Mouse (Mus musculus) brain, embryonic 14.5 days (tissue): Measurements from ENCODE around the gene Dscaml1. TPM values are rescaled to one million over a fixed set of nuclear protein-coding genes. Genes with fewer than 3 reads are reported as not detected.
A peak's percentile ranks its signal among the peaks of the same experiment; 100 is the strongest.

Experiments
- DNase-seq: peaks from one replicate; pipeline ENCODE4 v3.0.0-alpha.2; 2011; ENCODE audit warnings: low read depth
- CTCF ChIP-seq: fragments of 200-500 bp; IDR thresholded peaks from 2 replicates; pipeline ENCODE4 v1.5.1; 2012; ENCODE audit warnings: inconsistent platforms, mild to moderate bottlenecking, moderate library complexity, borderline replicate concordance; ENCODE audit not compliant: insufficient read depth, insufficient read length; ENCODE audit errors: extremely low read depth
- POLR2A ChIP-seq: fragments of 200-500 bp; IDR thresholded peaks from 2 replicates; pipeline ENCODE4 v1.6.1; 2012; ENCODE audit warnings: mild to moderate bottlenecking, inconsistent platforms, borderline replicate concordance; ENCODE audit not compliant: poor library complexity, insufficient read depth, insufficient read length, severe bottlenecking; ENCODE audit errors: extremely low read depth
- polyA plus RNA-seq: library from polyadenylated mRNA; depleted of rRNA; stranded (reverse); fragments of >200 nt; gene quantifications from 2 replicates; pipeline ENCODE4 v1.2.3, GENCODE M21; 2012

The Dscaml1 gene
- polyA plus RNA-seq, 1 experiment, result 36.8 TPM

DNA sequence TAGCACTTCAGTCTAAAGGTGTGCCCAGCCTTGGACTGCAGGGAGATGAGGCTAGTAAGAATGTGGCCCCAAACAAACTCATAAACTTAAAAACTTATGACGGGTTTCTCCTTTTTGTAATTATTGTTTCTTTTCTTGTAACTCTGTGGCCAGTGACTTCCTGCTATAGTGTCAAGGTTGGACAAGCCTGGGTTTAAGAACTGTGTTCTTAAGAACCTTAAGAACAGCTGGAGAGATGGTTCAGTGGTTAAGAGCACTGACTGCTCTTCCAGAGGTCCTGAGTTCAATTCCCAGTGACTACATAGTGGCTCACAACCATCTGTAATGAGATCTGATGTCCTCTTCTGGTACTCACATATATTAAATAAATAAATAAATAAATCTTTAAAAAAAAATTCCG, 106.8 kb downstream of the Dscaml1 start:
- TF ChIP-seq CTCF, result no peak
- no peak for TF ChIP-seq POLR2A
- no peak for DNase-seq

GRCm38 (mm10) chr9:45534472-45534988, 108.1 kb downstream of the Dscaml1 start:
- DNase-seq, result peak; percentile 55
- TF ChIP-seq POLR2A, result no peak
- TF ChIP-seq CTCF, result no peak

DNA sequence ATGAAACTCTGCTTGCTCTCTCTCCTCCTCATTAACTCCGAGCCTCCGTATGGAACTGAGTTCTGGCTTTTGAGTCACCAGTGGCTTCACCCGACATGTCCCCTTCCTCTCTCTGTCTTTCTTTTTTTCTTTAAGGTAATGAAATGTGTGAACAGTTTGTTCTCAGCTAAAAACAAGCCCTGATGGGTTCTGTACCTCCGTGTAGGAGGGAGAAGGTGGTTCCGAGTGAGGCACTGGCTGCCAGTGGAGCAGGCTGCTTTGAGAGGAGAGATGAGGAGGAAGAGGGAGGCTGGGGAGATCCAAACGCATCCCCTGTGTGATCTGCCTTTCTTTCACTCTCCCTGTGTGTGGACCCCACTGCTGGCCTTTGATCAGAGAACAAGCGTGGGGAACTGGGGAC, 111.2 kb downstream of the Dscaml1 start:
- DNase-seq, result no peak
- no peak for TF ChIP-seq POLR2A
- TF ChIP-seq CTCF, result no peak

GRCm38 (mm10) chr9:45539265-45540044, 113.0 kb downstream of the Dscaml1 start:
- no peak for DNase-seq
- TF ChIP-seq CTCF (no peak), POLR2A (no peak)

DNA sequence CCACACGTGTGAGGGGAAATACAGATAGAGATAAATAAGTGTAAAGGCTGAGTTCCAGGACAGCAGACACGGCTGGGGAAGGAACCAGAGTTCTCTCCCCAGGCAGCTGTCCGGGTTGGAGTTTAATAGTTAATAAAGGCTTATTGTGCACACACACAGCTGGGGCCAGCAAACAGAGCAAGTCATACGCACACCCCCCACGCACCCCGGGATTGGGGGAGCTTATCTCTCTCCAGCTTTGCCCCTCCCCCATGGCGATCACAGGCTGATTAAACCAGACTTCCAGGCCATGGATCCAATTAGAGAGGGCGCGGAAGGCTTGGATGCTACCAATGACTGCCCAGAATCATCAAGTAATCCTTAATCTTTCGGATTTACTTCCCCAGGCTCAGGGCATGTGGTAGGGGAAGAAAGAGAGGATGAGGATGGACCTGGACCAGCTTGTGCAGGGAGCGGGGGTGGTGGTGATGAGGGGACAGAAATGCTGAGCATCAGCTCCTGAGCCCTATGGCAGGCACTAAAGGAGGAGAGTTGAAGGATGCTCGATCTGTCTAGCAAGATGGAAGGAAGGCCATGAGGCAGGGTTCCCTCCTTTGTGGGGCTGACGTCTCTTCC, 119.7 kb downstream of the Dscaml1 start:
- peak; percentile 80 for DNase-seq
- TF ChIP-seq CTCF, result no peak
- no peak for TF ChIP-seq POLR2A

GRCm38 (mm10) chr9:45546902-45547578, 120.6 kb downstream of the Dscaml1 start:
- no peak for TF ChIP-seq POLR2A
- TF ChIP-seq CTCF, result no peak
- no peak for DNase-seq

- DNase-seq, result peak; percentile 73
These were observed 123.4 kb downstream of the Dscaml1 start for GRCm38 (mm10) chr9:45549796-45550195.

DNA sequence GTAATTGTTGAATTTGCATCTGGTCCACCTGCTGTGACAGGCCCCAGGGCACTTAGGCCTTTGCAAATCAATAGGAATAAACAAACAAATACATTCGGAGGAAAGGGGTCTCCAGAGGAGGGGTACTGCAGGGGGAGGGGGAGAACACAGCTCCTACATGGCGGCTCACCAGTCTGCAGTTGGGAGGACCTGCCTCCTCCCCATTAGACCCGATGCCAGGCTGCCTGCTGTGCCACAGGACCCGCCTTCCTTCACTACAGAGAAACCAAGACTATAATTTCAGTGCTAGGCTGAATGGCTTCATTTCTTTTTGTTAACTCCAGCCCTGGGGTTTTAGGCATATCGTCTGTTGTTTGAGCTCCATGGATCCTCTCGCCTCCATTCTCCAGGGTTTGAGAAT, 123.8 kb downstream of the Dscaml1 start:
- no peak for TF ChIP-seq CTCF
- TF ChIP-seq POLR2A, result no peak
- peak; percentile 81 for DNase-seq

More at GRCm38 (mm10) chr9:45549796-45550195, 123.4 kb downstream of the Dscaml1 start:
- TF ChIP-seq POLR2A (no peak), CTCF (no peak)

DNA sequence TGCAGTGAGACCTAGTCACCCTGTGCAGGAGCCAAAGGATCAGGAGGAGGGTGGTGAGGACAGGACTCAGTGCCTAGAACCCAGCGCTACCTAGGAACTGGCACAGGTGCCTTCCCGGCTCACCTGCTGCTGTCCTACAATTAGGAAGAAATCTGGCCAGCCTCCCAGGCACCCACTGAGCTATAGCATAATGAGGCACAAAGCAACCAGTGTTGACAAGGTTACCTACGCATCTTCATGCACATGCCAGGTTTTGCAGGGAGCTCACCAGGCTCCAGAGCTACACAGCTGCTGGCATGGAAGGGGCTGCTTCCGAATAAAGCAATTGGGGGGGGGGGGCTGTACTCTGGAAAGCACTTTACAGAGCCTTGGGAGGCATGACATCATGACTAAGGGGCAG, 124.2 kb downstream of the Dscaml1 start:
- TF ChIP-seq CTCF, result no peak
- no peak for TF ChIP-seq POLR2A
- DNase-seq, result peak; percentile 74

DNA sequence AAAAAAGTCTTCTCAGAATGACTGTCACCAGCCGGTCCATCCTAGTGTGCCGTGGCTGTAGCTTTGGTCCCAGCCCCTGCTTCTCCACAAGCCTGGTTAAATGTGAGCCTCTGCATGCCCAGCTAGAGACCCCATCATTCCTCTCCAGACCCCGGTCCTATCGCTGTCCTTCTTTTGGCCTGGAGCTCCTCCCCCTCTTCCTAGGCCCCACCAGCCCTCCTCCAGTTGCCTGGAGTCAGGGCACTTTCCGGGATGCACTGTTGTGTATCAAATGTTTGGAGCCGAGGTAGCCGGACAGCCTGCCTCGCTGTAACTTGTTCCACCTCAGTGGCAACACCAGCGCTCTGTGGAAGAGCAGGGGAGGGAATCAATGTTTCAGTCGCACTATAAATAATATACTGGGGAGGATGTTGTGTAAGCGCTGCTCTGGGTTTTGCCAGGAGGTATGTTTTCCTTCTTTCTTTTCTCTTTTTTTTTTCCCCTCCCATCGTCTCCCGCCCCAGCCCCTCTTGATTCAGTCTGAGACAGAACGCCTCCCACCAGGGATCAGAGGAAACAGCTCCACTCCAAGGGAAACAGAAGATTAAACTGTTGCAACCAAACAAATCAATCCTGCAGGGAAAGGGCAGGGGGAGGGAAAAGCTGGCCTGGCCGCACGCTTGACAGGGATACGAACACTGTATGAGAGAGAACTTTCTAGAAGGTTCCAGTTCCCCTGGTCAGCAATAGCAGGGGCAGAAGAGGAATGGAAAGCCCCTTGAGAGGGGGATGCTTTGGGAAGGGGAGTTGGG, 128.8 kb downstream of the Dscaml1 start:
- DNase-seq, result peak; percentile 36

GRCm38 (mm10) chr9:45556882-45557281, 130.5 kb downstream of the Dscaml1 start:
- no peak for TF ChIP-seq POLR2A
- TF ChIP-seq CTCF, result no peak
- DNase-seq, result no peak

More for the DNA sequence above, 128.8 kb downstream of the Dscaml1 start:
- TF ChIP-seq POLR2A, result no peak
